Mouse (Mus musculus) MEL (cell line): Measurements from ENCODE around the gene Dnaja3. TPM values are rescaled to one million over a fixed set of nuclear protein-coding genes. Genes with fewer than 3 reads are reported as not detected.

Source experiments
- DNase-seq: peaks from one replicate; pipeline ENCODE4 v3.0.0; 2011; ENCODE audit warnings: low read depth, low spot score
- H3K27ac ChIP-seq: 2 replicates; pipeline ENCODE4 v1.5.1; 2012; ENCODE audit warnings: low read depth, mild to moderate bottlenecking, control low read depth, low read length, moderate library complexity; ENCODE audit not compliant: control insufficient read depth
- H3K27me3 ChIP-seq, 2 experiments: fragments of 150-350 bp in 1 of 2; sonication (generic) in 1 of 2; 2 replicates each; pipeline ENCODE4 v1.6.1; 2012; ENCODE audit warnings: low read length in 2 of 2, mild to moderate bottlenecking in 2 of 2, improper control_type of control experiment in 1 of 2, moderate library complexity in 1 of 2; ENCODE audit not compliant: insufficient read depth in 2 of 2, control insufficient read depth in 1 of 2
- H3K36me3 ChIP-seq, 2 experiments: 2 replicates each; pipeline ENCODE4 v1.6.1; 2012 to 2014; ENCODE audit warnings: low read length in 2 of 2, improper control_type of control experiment in 1 of 2, inconsistent platforms in 1 of 2, mild to moderate bottlenecking in 1 of 2; ENCODE audit not compliant: insufficient read depth in 2 of 2, control insufficient read depth in 1 of 2
- H3K4me1 ChIP-seq, 2 experiments: fragments of 150-350 bp in 1 of 2; sonication (generic) in 1 of 2; 2 replicates each; pipeline ENCODE4 v1.6.1; 2012; ENCODE audit warnings: low read length in 2 of 2, improper control_type of control experiment in 1 of 2, mild to moderate bottlenecking in 1 of 2; ENCODE audit not compliant: insufficient read depth in 2 of 2, control insufficient read depth in 1 of 2
- H3K4me3 ChIP-seq, 2 experiments: fragments of 150-350 bp in 1 of 2; sonication (generic) in 1 of 2; 2 replicates each; pipeline ENCODE4 v1.5.1; 2012; ENCODE audit warnings: low read depth in 2 of 2, low read length in 2 of 2, mild to moderate bottlenecking in 2 of 2, moderate library complexity in 2 of 2, control low read depth in 1 of 2, improper control_type of control experiment in 1 of 2; ENCODE audit not compliant: control insufficient read depth in 1 of 2, insufficient read depth in 1 of 2
- H3K79me2 ChIP-seq: 2 replicates; pipeline ENCODE4 v1.6.1; 2012; ENCODE audit warnings: mild to moderate bottlenecking, low read length, moderate library complexity; ENCODE audit not compliant: control insufficient read depth, poor library complexity, insufficient read depth
- H3K9ac ChIP-seq: 2 replicates; pipeline ENCODE4 v1.6.1; 2012; ENCODE audit warnings: low read depth, mild to moderate bottlenecking, control low read depth, low read length, moderate library complexity; ENCODE audit not compliant: control insufficient read depth, poor library complexity, severe bottlenecking
- H3K9me3 ChIP-seq: fragments of 150-350 bp; sonication (generic); replicated peaks from 2 replicates; pipeline ENCODE4 v1.6.1; 2012; ENCODE audit warnings: mild to moderate bottlenecking, low read length, improper control_type of control experiment, moderate library complexity; ENCODE audit not compliant: insufficient read depth
- BHLHE40 ChIP-seq: IDR thresholded peaks from 2 replicates; pipeline ENCODE4 v1.6.1; 2012; ENCODE audit warnings: low read depth, mild to moderate bottlenecking, inconsistent platforms, low read length, improper control_type of control experiment, borderline replicate concordance
- CHD2 ChIP-seq: IDR thresholded peaks from 2 replicates; pipeline ENCODE4 v1.6.1; 2011; ENCODE audit warnings: low read length, improper control_type of control experiment
- CTCF ChIP-seq, 3 experiments: IDR thresholded peaks in 2 of 3; conservative IDR thresholded peaks in 1 of 3; 2 replicates each; pipeline ENCODE4 v1.5.1; 2011 to 2012; ENCODE audit warnings: low read length in 3 of 3, low read depth in 2 of 3, mild to moderate bottlenecking in 2 of 3, improper control_type of control experiment in 1 of 3, inconsistent platforms in 1 of 3, mixed read lengths in 1 of 3, moderate library complexity in 1 of 3; ENCODE audit not compliant: control insufficient read depth in 1 of 3, insufficient read depth in 1 of 3, poor library complexity in 1 of 3, severe bottlenecking in 1 of 3
- ELF1 ChIP-seq: IDR thresholded peaks from 2 replicates; pipeline ENCODE4 v1.6.1; 2014; ENCODE audit warnings: low read depth, mild to moderate bottlenecking, inconsistent platforms, low read length, improper control_type of control experiment, moderate library complexity
- EP300 ChIP-seq, 2 experiments: IDR thresholded peaks; 2 replicates each; pipeline ENCODE4 v1.6.1; 2011; ENCODE audit warnings: improper control_type of control experiment in 2 of 2, low read length in 2 of 2, low read depth in 1 of 2, mild to moderate bottlenecking in 1 of 2
- ETS1 ChIP-seq: IDR thresholded peaks from 2 replicates; pipeline ENCODE4 v1.6.1; 2012; ENCODE audit warnings: low read depth, mild to moderate bottlenecking, inconsistent platforms, low read length, improper control_type of control experiment, moderate library complexity
- HCFC1 ChIP-seq: IDR thresholded peaks from 2 replicates; pipeline ENCODE4 v1.6.1; 2012; ENCODE audit warnings: low read depth, mild to moderate bottlenecking, inconsistent platforms, low read length, improper control_type of control experiment, moderate library complexity
- KAT2A ChIP-seq: conservative IDR thresholded peaks from 2 replicates; pipeline ENCODE4 v1.6.1; 2012; ENCODE audit warnings: low read depth, low read length, improper control_type of control experiment, inconsistent platforms
- MAZ ChIP-seq: IDR thresholded peaks from 2 replicates; pipeline ENCODE4 v1.6.1; 2012; ENCODE audit warnings: low read depth, mild to moderate bottlenecking, inconsistent platforms, low read length, improper control_type of control experiment
- MXI1 ChIP-seq: IDR thresholded peaks from 2 replicates; pipeline ENCODE4 v1.6.1; 2011; ENCODE audit warnings: mild to moderate bottlenecking, low read depth, low read length, improper control_type of control experiment
- MYC ChIP-seq: IDR thresholded peaks from 2 replicates; pipeline ENCODE4 v1.6.1; 2011; ENCODE audit warnings: low read depth, mild to moderate bottlenecking, low read length, improper control_type of control experiment, moderate library complexity
- NELFE ChIP-seq: IDR thresholded peaks from 2 replicates; pipeline ENCODE4 v1.6.1; 2011; ENCODE audit warnings: low read depth, low read length, improper control_type of control experiment
- NRF1 ChIP-seq: IDR thresholded peaks from 2 replicates; pipeline ENCODE4 v1.6.1; 2014; ENCODE audit warnings: low read depth, mild to moderate bottlenecking, inconsistent platforms, low read length, improper control_type of control experiment, moderate library complexity; ENCODE audit not compliant: poor library complexity, insufficient read depth, severe bottlenecking
- POLR2A ChIP-seq, 2 experiments: IDR thresholded peaks; 2 replicates each; pipeline ENCODE4 v1.6.1; 2011 to 2012; ENCODE audit warnings: low read length in 2 of 2, mild to moderate bottlenecking in 2 of 2, control low read depth in 1 of 2, improper control_type of control experiment in 1 of 2, low read depth in 1 of 2, moderate library complexity in 1 of 2; ENCODE audit not compliant: control insufficient read depth in 1 of 2, insufficient read depth in 1 of 2, poor library complexity in 1 of 2
- POLR2AphosphoS2 ChIP-seq: IDR thresholded peaks from 2 replicates; pipeline ENCODE4 v1.6.1; 2011; ENCODE audit warnings: low read length, improper control_type of control experiment
- SIN3A ChIP-seq: IDR thresholded peaks from 2 replicates; pipeline ENCODE4 v1.6.1; 2012; ENCODE audit warnings: low read length, improper control_type of control experiment, inconsistent platforms
- TAL1 ChIP-seq: IDR thresholded peaks from 2 replicates; pipeline ENCODE4 v1.6.1; 2012; ENCODE audit warnings: mild to moderate bottlenecking, inconsistent platforms, low read length, moderate library complexity, mixed read lengths
- TBP ChIP-seq: IDR thresholded peaks from 2 replicates; pipeline ENCODE4 v1.8.0; 2011; ENCODE audit warnings: low read depth, low read length, improper control_type of control experiment
- TCF12 ChIP-seq: IDR thresholded peaks from 2 replicates; pipeline ENCODE4 v1.6.1; 2014; ENCODE audit warnings: low read depth, mild to moderate bottlenecking, inconsistent platforms, low read length, improper control_type of control experiment, moderate library complexity
- UBTF ChIP-seq: IDR thresholded peaks from 2 replicates; pipeline ENCODE4 v1.6.1; 2012; ENCODE audit warnings: low read depth, mild to moderate bottlenecking, inconsistent platforms, low read length, improper control_type of control experiment, moderate library complexity, borderline replicate concordance; ENCODE audit not compliant: insufficient read depth
- USF1 ChIP-seq: IDR thresholded peaks from 2 replicates; pipeline ENCODE4 v1.6.1; 2014; ENCODE audit warnings: low read depth, mild to moderate bottlenecking, inconsistent platforms, low read length, improper control_type of control experiment, moderate library complexity
- ZMIZ1 ChIP-seq: IDR thresholded peaks from 2 replicates; pipeline ENCODE4 v1.6.1; 2012; ENCODE audit warnings: low read depth, mild to moderate bottlenecking, inconsistent platforms, low read length, improper control_type of control experiment, moderate library complexity
- ZNF384 ChIP-seq: IDR thresholded peaks from 2 replicates; pipeline ENCODE4 v1.6.1; 2012; ENCODE audit warnings: low read depth, mild to moderate bottlenecking, inconsistent platforms, low read length, improper control_type of control experiment
- polyA plus RNA-seq, 2 experiments: library from polyadenylated mRNA; stranded (reverse) in 1 of 2; unstranded in 1 of 2; fragments of >175 nt in 1 of 2; fragments of >200 nt in 1 of 2; gene quantifications; 2 replicates each; pipeline versions ENCODE4 v1.2.1 to v1.2.4; 2012; ENCODE audit warnings: low replicate concordance in 2 of 2, low read depth in 1 of 2; ENCODE audit not compliant: insufficient read length in 2 of 2, insufficient read depth in 1 of 2, missing spikeins in 1 of 2
- total RNA-seq: library from RNA; depleted of rRNA; stranded (reverse); fragments of 300-350 nt; gene quantifications from 2 replicates; pipeline ENCODE4 v1.2.3, GENCODE M21; 2012

Dnaja3 gene
- total and polyA plus RNA-seq, 3 experiments, result 91.8 to 94.3 TPM; not detected in 1

- Histone ChIP-seq H3K4me1 (peaks cover 7 to 18% of the 10 kb centered on the region in 2 experiments), H3K27me3 (no peaks in the 10 kb centered on the region), H3K79me2 (peaks cover 27% of the 10 kb centered on the region), H3K27ac (peak within 1 kb of the TSS; percentile 86), H3K9ac (peak within 1 kb of the TSS; percentile 94), H3K4me3 (peak within 1 kb of the TSS; percentile 79 to 95), H3K9me3 (no peaks in the 10 kb centered on the region), H3K36me3 (peaks cover 0 to 29% of the 10 kb centered on the region in 2 experiments; a peak in 2 of 4 replicates)
- TF ChIP-seq POLR2A (IDR thresholded peaks at IDR 0.05; ENCODE audit: control insufficient read depth in 1 of 2, insufficient read depth in 1 of 2, low read depth in 1 of 2, low read length in 2 of 2, poor library complexity in 1 of 2) (peak; percentile 97), ZNF384 (no peak), HCFC1 (peak; percentile 72), CTCF (IDR thresholded peaks at IDR 0.05 in 2 of 3, conservative IDR thresholded peaks at IDR 0.05 in 1 of 3; ENCODE audit: control insufficient read depth in 1 of 3, insufficient read depth in 1 of 3, low read depth in 2 of 3, low read length in 3 of 3, poor library complexity in 1 of 3, severe bottlenecking in 1 of 3) (no peak), POLR2AphosphoS2 (peak; percentile 91), EP300 (IDR thresholded peaks at IDR 0.05; ENCODE audit: low read depth in 1 of 2, low read length in 2 of 2) (0 out of 4 replicates have a peak, but pooled peaks of 1 of the 2 experiments have one; percentile 9), MYC (no peak), ETS1 (0 out of 2 replicates have a peak, but pooled peaks have one; percentile 31), SIN3A (peak; percentile 52; the same call in 1 of the 2 replicates), NELFE (peak; percentile 94), ELF1 (peak; percentile 37; the same call in 1 of the 2 replicates), BHLHE40 (no peak), USF1 (peak; percentile 53; the same call in 1 of the 2 replicates), TCF12 (peak; percentile 73), UBTF (0 out of 2 replicates have a peak, but pooled peaks have one; percentile 44), CHD2 (no peak), TAL1 (no peak), TBP (peak; percentile 87), MXI1 (peak; percentile 70; the same call in 1 of the 2 replicates), NRF1 (peak; percentile 78), KAT2A (no peak), ZMIZ1 (peak; percentile 92), MAZ (peak; percentile 51; the same call in 1 of the 2 replicates)
- peak; percentile 95 for DNase-seq
Measured at GRCm38 (mm10) chr16:4725780-4726527, 86.2 kb downstream of the Dnaja3 start, which contains the start of gene Hmox2. Gene Hmox2 (plus strand): TSS chr16:4726361.
